Mouse (Mus musculus) mature B cell (primary cell): ENCODE results near the gene Smoc1.

ENCODE experiments used
- in situ Hi-C: fragments of 300-500 bp; cut with MboI; formaldehyde crosslinking; loops from 2 replicates; pipeline ENCODE4 v1.14.3; 2019

Gene Smoc1

GRCm38 (mm10) chr12:81223276-81223675 lies 196.7 kb downstream of the Smoc1 start:
- in situ Hi-C loops, result no loop called here

- in situ Hi-C loops, result no loop called here
These were observed 198.2 kb downstream of the Smoc1 start for GRCm38 (mm10) chr12:81224843-81225242.

- in situ Hi-C loops, result no loop called here
These were observed 199.5 kb downstream of the Smoc1 start for GRCm38 (mm10) chr12:81225966-81226577.

- in situ Hi-C loops, result no loop called here
These were observed 200.0 kb downstream of the Smoc1 start for GRCm38 (mm10) chr12:81226590-81226989.

GRCm38 (mm10) chr12:81227767-81228460 lies 201.3 kb downstream of the Smoc1 start:
- in situ Hi-C loops, result no loop called here

- in situ Hi-C loops, result no loop called here
These were observed 207.3 kb downstream of the Smoc1 start for GRCm38 (mm10) chr12:81233746-81234380.

GRCm38 (mm10) chr12:81235456-81236330 lies 209.1 kb downstream of the Smoc1 start:
- in situ Hi-C loops, result no loop called here
